Mouse (Mus musculus): Measurements from ENCODE around the gene Slc24a4.

Slc24a4 gene

GRCm38 (mm10) chr12:102201516-102201915, 73.0 kb downstream of the Slc24a4 start:
- TF ChIP-seq GATA4 (IDR thresholded peaks at IDR 0.05; ENCODE audit: insufficient replicate concordance, low read length): no peak

- TF ChIP-seq GATA4 (IDR thresholded peaks at IDR 0.05; ENCODE audit: insufficient replicate concordance, low read length): no peak
Observed at GRCm38 (mm10) chr12:102202901-102203300, 74.4 kb downstream of the Slc24a4 start.

- no peak for TF ChIP-seq GATA4 (IDR thresholded peaks at IDR 0.05; ENCODE audit: insufficient replicate concordance, low read length)
Observed at GRCm38 (mm10) chr12:102206471-102206870, 77.9 kb downstream of the Slc24a4 start.

- no peak for TF ChIP-seq GATA4 (IDR thresholded peaks at IDR 0.05; ENCODE audit: insufficient replicate concordance, low read length)
Observed at GRCm38 (mm10) chr12:102207245-102207644, 78.7 kb downstream of the Slc24a4 start.

- no peak for TF ChIP-seq GATA4 (IDR thresholded peaks at IDR 0.05; ENCODE audit: insufficient replicate concordance, low read length)
Observed at GRCm38 (mm10) chr12:102210801-102211200, 82.3 kb downstream of the Slc24a4 start.

GRCm38 (mm10) chr12:102223404-102223803, 94.9 kb downstream of the Slc24a4 start:
- no peak for TF ChIP-seq GATA4 (IDR thresholded peaks at IDR 0.05; ENCODE audit: insufficient replicate concordance, low read length)

GRCm38 (mm10) chr12:102225165-102225564, 96.6 kb downstream of the Slc24a4 start:
- no peak for TF ChIP-seq GATA4 (IDR thresholded peaks at IDR 0.05; ENCODE audit: insufficient replicate concordance, low read length)

- no peak for TF ChIP-seq GATA4 (IDR thresholded peaks at IDR 0.05; ENCODE audit: insufficient replicate concordance, low read length)
Observed at GRCm38 (mm10) chr12:102235551-102235950, 107.0 kb downstream of the Slc24a4 start.

- TF ChIP-seq GATA4 (IDR thresholded peaks at IDR 0.05; ENCODE audit: insufficient replicate concordance, low read length): no peak
Observed at GRCm38 (mm10) chr12:102236317-102236716, 107.8 kb downstream of the Slc24a4 start.

- no peak for TF ChIP-seq GATA4 (IDR thresholded peaks at IDR 0.05; ENCODE audit: insufficient replicate concordance, low read length)
Observed at GRCm38 (mm10) chr12:102242076-102242722, 113.7 kb downstream of the Slc24a4 start.

GRCm38 (mm10) chr12:102243915-102244314, 115.4 kb downstream of the Slc24a4 start:
- no peak for TF ChIP-seq GATA4 (IDR thresholded peaks at IDR 0.05; ENCODE audit: insufficient replicate concordance, low read length)

- no peak for TF ChIP-seq GATA4 (IDR thresholded peaks at IDR 0.05; ENCODE audit: insufficient replicate concordance, low read length)
Observed at GRCm38 (mm10) chr12:102246226-102246625, 117.7 kb downstream of the Slc24a4 start.

- TF ChIP-seq GATA4 (IDR thresholded peaks at IDR 0.05; ENCODE audit: insufficient replicate concordance, low read length): no peak
Observed at GRCm38 (mm10) chr12:102248104-102248503, 119.6 kb downstream of the Slc24a4 start.

- no peak for TF ChIP-seq GATA4 (IDR thresholded peaks at IDR 0.05; ENCODE audit: insufficient replicate concordance, low read length)
Observed at GRCm38 (mm10) chr12:102250316-102250715, 121.8 kb downstream of the Slc24a4 start.

GRCm38 (mm10) chr12:102251070-102251469, 122.5 kb downstream of the Slc24a4 start:
- TF ChIP-seq GATA4 (IDR thresholded peaks at IDR 0.05; ENCODE audit: insufficient replicate concordance, low read length): no peak

GRCm38 (mm10) chr12:102251985-102252384, 123.5 kb downstream of the Slc24a4 start:
- no peak for TF ChIP-seq GATA4 (IDR thresholded peaks at IDR 0.05; ENCODE audit: insufficient replicate concordance, low read length)

GRCm38 (mm10) chr12:102252525-102252924, 124.0 kb downstream of the Slc24a4 start:
- no peak for TF ChIP-seq GATA4 (IDR thresholded peaks at IDR 0.05; ENCODE audit: insufficient replicate concordance, low read length)

Measured in liver, adult (tissue).